1 mouse cellular context compared by ENCODE assay signal in genomic region chr12:100505484-100505883, GRCm38 (mm10).
TF ChIP-seq lines count a peak whose summit lies in the region.

No protein-coding gene starts in this region.

TF ChIP-seq in MEL, 35 proteins besides CTCF, POLR2A, EP300 and RAD21 (continued from another document):
- TF ChIP-seq TCF12 (IDR thresholded peaks at IDR 0.05; ENCODE audit: low read depth, low read length) (peak; percentile 88), MAZ (IDR thresholded peaks at IDR 0.05; ENCODE audit: low read depth, low read length) (no peak), MYC (IDR thresholded peaks at IDR 0.05; ENCODE audit: low read depth, low read length) (0 out of 2 replicates have a peak, but pooled peaks have one; percentile 26), HCFC1 (IDR thresholded peaks at IDR 0.05; ENCODE audit: low read depth, low read length) (peak; percentile 46; the same call in 1 of the 2 replicates), ZMIZ1 (IDR thresholded peaks at IDR 0.05; ENCODE audit: low read depth, low read length) (no peak), POLR2AphosphoS2 (IDR thresholded peaks at IDR 0.05; ENCODE audit: low read length) (no peak), RCOR1 (IDR thresholded peaks at IDR 0.05; ENCODE audit: low read depth, low read length) (peak; percentile 84), CHD1 (IDR thresholded peaks at IDR 0.05; ENCODE audit: low read depth, low read length) (0 out of 2 replicates have a peak, but pooled peaks have one; percentile 40), TBP (IDR thresholded peaks at IDR 0.05; ENCODE audit: low read depth, low read length) (0 out of 2 replicates have a peak, but pooled peaks have one; percentile 33), GABPA (IDR thresholded peaks at IDR 0.05; ENCODE audit: low read depth, low read length) (no peak), E2F4 (IDR thresholded peaks at IDR 0.05; ENCODE audit: borderline replicate concordance, low read depth, low read length) (no peak), GATA1 (IDR thresholded peaks at IDR 0.05; ENCODE audit: low read depth, low read length) (peak; percentile 95), CHD2 (IDR thresholded peaks at IDR 0.05; ENCODE audit: low read length) (0 out of 2 replicates have a peak, but pooled peaks have one; percentile 13), ZNF384 (IDR thresholded peaks at IDR 0.05; ENCODE audit: low read depth, low read length) (peak; percentile 92), USF2 (IDR thresholded peaks at IDR 0.05; ENCODE audit: borderline replicate concordance in 1 of 2, insufficient read depth in 1 of 2, low read depth in 1 of 2, low read length in 2 of 2) (no peak), KAT2A (conservative IDR thresholded peaks at IDR 0.05; ENCODE audit: low read depth, low read length) (no peak; the same call in 1 of the 2 replicates), JUND (IDR thresholded peaks at IDR 0.05; ENCODE audit: low read depth, low read length) (no peak), NELFE (IDR thresholded peaks at IDR 0.05; ENCODE audit: low read depth, low read length) (no peak), TAL1 (IDR thresholded peaks at IDR 0.05; ENCODE audit: low read length) (peak; percentile 89), MYB (IDR thresholded peaks at IDR 0.05; ENCODE audit: low read depth, low read length) (no peak; the same call in 1 of the 2 replicates), SMC3 (IDR thresholded peaks at IDR 0.05; ENCODE audit: low read depth, low read length) (0 out of 2 replicates have a peak, but pooled peaks have one; percentile 5), UBTF (IDR thresholded peaks at IDR 0.05; ENCODE audit: borderline replicate concordance, insufficient read depth, low read depth, low read length) (no peak)
TF ChIP-seq in MEL: peak in this region for 16.
